In genomic region chr6:52401404-52401803, GRCm38 (mm10) we compare ENCODE assay signal across 22 mouse cellular contexts.
DNase-seq lines count a peak whose midpoint lies in the region; ATAC-seq and TF ChIP-seq lines count a peak whose summit lies in the region.
"Had no signal": no experiment of that assay in that cellular context is flagged by ENCODE, and none has a peak within 500 bp of the region (broad histone marks: within the 10 kb centered on the region; RNA-seq: fewer than 3 reads in every experiment).

No protein-coding gene starts in this region.

- no peak overlapping the region for H3K4me2 ChIP-seq in kidney, postnatal 0 days (ENCODE audit: low read length)
- no peak overlapping the region for H3K4me2 ChIP-seq in intestine, embryonic 16.5 days (ENCODE audit: low read depth, low read length)
- H3K4me2 ChIP-seq in midbrain, embryonic 13.5 days (replicated peaks) = no peak overlapping the region
- H3K4me2 ChIP-seq: embryonic facial prominence, embryonic 12.5 days; forebrain, embryonic 12.5 days had no signal

- peak; percentile 36 for DNase-seq in kidney, postnatal 0 days (ENCODE audit: low spot score)
- no peak for DNase-seq in kidney, adult 18-20 months
- DNase-seq in left cerebral cortex, adult 2 months (ENCODE audit: extremely low spot score in 1 of 2, low spot score in 2 of 2) = no peak
- no peak for DNase-seq in heart, embryonic 10.5 days (ENCODE audit: low spot score)
- DNase-seq: adrenal gland, adult 2 months; adrenal gland, postnatal 10 days; adrenal gland, postnatal 25 days; cerebellum, adult 11 months; cerebellum, adult 18-20 months; cerebellum, adult 8-10 months; cerebellum, adult 9-11 months; cerebellum, postnatal 14 days; cerebellum, postnatal 36 days had no signal

- H3K36me3 ChIP-seq in kidney, postnatal 0 days (ENCODE audit: insufficient read depth, low read length) = no peaks in the 10 kb centered on the region
- no peaks in the 10 kb centered on the region for H3K36me3 ChIP-seq in intestine, embryonic 16.5 days (ENCODE audit: control insufficient read depth, insufficient read depth, low read length)
- no peaks in the 10 kb centered on the region for H3K36me3 ChIP-seq in heart, embryonic 10.5 days
- no peaks in the 10 kb centered on the region for H3K36me3 ChIP-seq in midbrain, embryonic 13.5 days
- H3K36me3 ChIP-seq: embryonic facial prominence, embryonic 10.5 days; embryonic facial prominence, embryonic 12.5 days; forebrain, embryonic 12.5 days had no signal

- no peaks in the 10 kb centered on the region for H3K9me3 ChIP-seq in kidney, postnatal 0 days (replicated peaks; ENCODE audit: low read length)
- H3K9me3 ChIP-seq in intestine, embryonic 16.5 days (ENCODE audit: control insufficient read depth, low read length) = no peaks in the 10 kb centered on the region
- no peaks in the 10 kb centered on the region for H3K9me3 ChIP-seq in heart, embryonic 10.5 days
- no peaks in the 10 kb centered on the region for H3K9me3 ChIP-seq in midbrain, embryonic 13.5 days
- H3K9me3 ChIP-seq: embryonic facial prominence, embryonic 10.5 days; embryonic facial prominence, embryonic 12.5 days; forebrain, embryonic 12.5 days had no signal

- no peak for TF ChIP-seq CTCF in kidney, postnatal 0 days (IDR thresholded peaks at IDR 0.05; ENCODE audit: low read depth)
- no peak for TF ChIP-seq CTCF in left cerebral cortex, adult 2 months (IDR thresholded peaks at IDR 0.05)

- intact Hi-C loops in left cerebral cortex, adult 2 months (cut with DNase I) = no loop called here

- ATAC-seq in kidney, postnatal 0 days (replicated peaks; ENCODE audit: low FRiP score, low read depth) = no peak
- peak; percentile 32 to 71; a peak in 2 of 4 replicates for ATAC-seq in hematopoietic stem cell, adult 5-6 weeks (replicated peaks in 1 of 2; ENCODE audit: insufficient read depth in 1 of 2, low FRiP score in 2 of 2, low TSS enrichment in 1 of 2, low read depth in 1 of 2, poor library complexity in 2 of 2, severe bottlenecking in 2 of 2)
- ATAC-seq in intestine, embryonic 16.5 days = peak; percentile 63; the same call in 1 of the 2 replicates
- ATAC-seq in megakaryocyte progenitor cell, adult 5-6 weeks (replicated peaks; ENCODE audit: poor library complexity) = 0 out of 2 replicates have a peak, but pooled peaks have one; percentile 29
- no peak for ATAC-seq in midbrain, embryonic 13.5 days
- ATAC-seq: forebrain, embryonic 14.5 days; forebrain, embryonic 16.5 days had no signal

- H3K4me3 ChIP-seq in kidney, postnatal 0 days (replicated peaks; ENCODE audit: low read depth, low read length) = no peak overlapping the region
- no peak overlapping the region for H3K4me3 ChIP-seq in intestine, embryonic 16.5 days (ENCODE audit: low read length)
- H3K4me3 ChIP-seq in left cerebral cortex, adult 2 months = no peak overlapping the region
- H3K4me3 ChIP-seq in heart, embryonic 10.5 days = no peak overlapping the region
- no peak overlapping the region for H3K4me3 ChIP-seq in midbrain, embryonic 13.5 days (replicated peaks)
- H3K4me3 ChIP-seq: embryonic facial prominence, embryonic 10.5 days; embryonic facial prominence, embryonic 12.5 days; forebrain, embryonic 12.5 days had no signal

- H3K27me3 ChIP-seq in kidney, postnatal 0 days (ENCODE audit: insufficient read depth, low read length) = no peaks in the 10 kb centered on the region
- H3K27me3 ChIP-seq in intestine, embryonic 16.5 days (replicated peaks; ENCODE audit: control insufficient read depth, insufficient read depth, low read length) = no peaks in the 10 kb centered on the region
- no peaks in the 10 kb centered on the region for H3K27me3 ChIP-seq in heart, embryonic 10.5 days (ENCODE audit: insufficient read depth, poor library complexity, severe bottlenecking)
- H3K27me3 ChIP-seq in midbrain, embryonic 13.5 days = no peaks in the 10 kb centered on the region
- H3K27me3 ChIP-seq: embryonic facial prominence, embryonic 12.5 days; forebrain, embryonic 12.5 days had no signal

- no peak overlapping the region for H3K27ac ChIP-seq in kidney, postnatal 0 days
- H3K27ac ChIP-seq in intestine, embryonic 16.5 days (ENCODE audit: low read length) = no peak overlapping the region
- no peak overlapping the region for H3K27ac ChIP-seq in left cerebral cortex, adult 2 months
- no peak overlapping the region for H3K27ac ChIP-seq in heart, embryonic 10.5 days
- H3K27ac ChIP-seq in midbrain, embryonic 13.5 days = no peak overlapping the region
- H3K27ac ChIP-seq: embryonic facial prominence, embryonic 10.5 days; embryonic facial prominence, embryonic 12.5 days; forebrain, embryonic 12.5 days had no signal

- H3K4me1 ChIP-seq in kidney, postnatal 0 days (replicated peaks; ENCODE audit: insufficient read depth, low read length) = no peaks in the 10 kb centered on the region
- no peaks in the 10 kb centered on the region for H3K4me1 ChIP-seq in intestine, embryonic 16.5 days (ENCODE audit: control insufficient read depth, insufficient read depth, low read length)
- no peaks in the 10 kb centered on the region for H3K4me1 ChIP-seq in heart, embryonic 10.5 days
- no peaks in the 10 kb centered on the region for H3K4me1 ChIP-seq in midbrain, embryonic 13.5 days (replicated peaks)
- H3K4me1 ChIP-seq: embryonic facial prominence, embryonic 10.5 days; embryonic facial prominence, embryonic 12.5 days; forebrain, embryonic 12.5 days had no signal

- no peak overlapping the region for H3K9ac ChIP-seq in kidney, postnatal 0 days (ENCODE audit: low read depth, low read length)
- H3K9ac ChIP-seq in intestine, embryonic 16.5 days (ENCODE audit: low read depth, low read length) = no peak overlapping the region
- H3K9ac ChIP-seq in midbrain, embryonic 13.5 days (replicated peaks) = no peak overlapping the region
- H3K9ac ChIP-seq: embryonic facial prominence, embryonic 12.5 days; forebrain, embryonic 12.5 days had no signal

- WGBS in kidney, postnatal 0 days = 14% methylated on average over 5 of the region's 5 CpGs
- 34% methylated on average over 5 of the region's 5 CpGs for WGBS in intestine, embryonic 16.5 days
- 81% methylated on average over 5 of the region's 5 CpGs for WGBS in heart, embryonic 10.5 days
- 91% methylated on average over 5 of the region's 5 CpGs for WGBS in midbrain, embryonic 13.5 days

Comparison
In these comparisons a context has a peak if more than half of its experiments do, and no peak if none do; other contexts are left out.
1. ATAC-seq: peak in hematopoietic stem cell, adult 5-6 weeks (2 of 2), intestine, embryonic 16.5 days (single experiment) and megakaryocyte progenitor cell, adult 5-6 weeks (single experiment); none in kidney, postnatal 0 days (single experiment) and midbrain, embryonic 13.5 days (single experiment).